Mouse (Mus musculus) urinary bladder, postnatal 25 days (tissue): ENCODE data around the gene Ccser1.

Experiments used
- DNase-seq: peaks from one replicate; pipeline ENCODE4 v3.0.0; 2022; ENCODE audit warnings: low spot score

Ccser1 gene

GRCm38 (mm10) chr6:61179949-61180755 is at the start of gene Ccser1:
Gene Ccser1 (plus strand): TSS chr6:61180324.
- peak; percentile 62 for DNase-seq

- no peak for DNase-seq
Observed at GRCm38 (mm10) chr6:61136436-61136835, 43.7 kb upstream of the Ccser1 start.

GRCm38 (mm10) chr6:61143031-61143430 is 37.1 kb upstream of the Ccser1 start:
- no peak for DNase-seq

GRCm38 (mm10) chr6:61152924-61153323 is 27.2 kb upstream of the Ccser1 start:
- DNase-seq = no peak

DNA sequence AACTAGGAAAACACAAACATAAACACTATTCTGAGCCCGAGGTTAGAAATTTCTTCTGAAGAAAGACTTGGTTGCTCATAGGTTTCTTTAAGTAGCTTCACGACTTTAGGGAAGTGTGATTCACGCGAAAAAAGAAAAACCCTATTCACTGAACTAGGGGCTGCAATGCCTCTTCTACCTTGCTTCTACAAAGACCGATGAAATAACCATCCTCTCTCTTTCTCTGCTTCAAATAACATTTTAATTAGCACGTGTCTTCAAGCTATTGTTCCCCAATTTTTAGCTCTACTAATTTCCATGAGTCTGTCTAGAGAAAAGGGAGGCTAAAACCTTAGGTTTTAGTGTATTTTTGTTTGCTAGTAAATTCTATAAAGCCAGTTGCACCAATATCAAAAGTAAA is 25.5 kb upstream of the Ccser1 start:
- DNase-seq = no peak

GRCm38 (mm10) chr6:61155059-61155629 is 25.0 kb upstream of the Ccser1 start:
- no peak for DNase-seq

DNA sequence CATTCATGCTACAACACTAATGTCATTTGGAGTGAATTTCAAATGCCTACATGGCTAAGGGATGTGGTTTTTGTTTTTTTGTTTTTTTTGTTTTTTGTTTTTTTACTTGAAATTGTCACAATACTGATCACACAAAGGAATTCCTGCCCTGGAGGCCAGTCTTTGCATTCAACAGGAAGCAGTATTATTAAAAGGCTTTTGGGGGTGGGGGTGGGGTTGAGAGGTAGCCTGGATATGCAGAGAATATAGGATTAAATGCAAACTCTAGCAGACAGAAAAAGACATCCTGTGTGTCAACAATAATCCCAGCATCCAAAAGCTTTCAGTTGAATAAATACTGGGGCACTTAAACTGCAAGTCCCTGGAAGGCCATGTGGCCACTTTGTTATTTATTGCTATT is 24.4 kb upstream of the Ccser1 start:
- DNase-seq = no peak

GRCm38 (mm10) chr6:61162117-61162516 is 18.0 kb upstream of the Ccser1 start:
- DNase-seq = no peak

DNA sequence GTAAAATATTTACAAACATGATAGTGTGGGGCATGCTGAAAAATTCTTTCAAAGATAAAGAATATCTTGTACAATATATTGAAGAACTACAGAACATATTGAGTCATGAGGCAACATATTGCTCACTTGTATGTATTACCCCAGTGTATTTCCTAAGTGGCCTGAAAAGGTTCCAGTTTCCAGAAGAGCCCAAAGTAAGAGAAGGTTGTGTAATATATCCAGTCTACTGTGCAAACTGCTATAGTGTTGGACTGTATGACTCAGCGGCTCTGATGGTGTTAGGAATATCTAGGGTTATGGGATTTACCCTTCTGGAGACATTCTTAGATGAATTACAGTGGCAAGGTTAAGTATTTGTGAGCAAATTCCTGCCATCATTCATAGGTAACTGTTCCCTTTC is 13.2 kb upstream of the Ccser1 start:
- DNase-seq = no peak

- DNase-seq = no peak
Observed at GRCm38 (mm10) chr6:61176126-61176525, 4.0 kb upstream of the Ccser1 start.

- no peak for DNase-seq
Observed at GRCm38 (mm10) chr6:61177476-61177875, 2.6 kb upstream of the Ccser1 start.

- no peak for DNase-seq
Observed at GRCm38 (mm10) chr6:61179641-61179948, 529 bp upstream of the Ccser1 start.

DNA sequence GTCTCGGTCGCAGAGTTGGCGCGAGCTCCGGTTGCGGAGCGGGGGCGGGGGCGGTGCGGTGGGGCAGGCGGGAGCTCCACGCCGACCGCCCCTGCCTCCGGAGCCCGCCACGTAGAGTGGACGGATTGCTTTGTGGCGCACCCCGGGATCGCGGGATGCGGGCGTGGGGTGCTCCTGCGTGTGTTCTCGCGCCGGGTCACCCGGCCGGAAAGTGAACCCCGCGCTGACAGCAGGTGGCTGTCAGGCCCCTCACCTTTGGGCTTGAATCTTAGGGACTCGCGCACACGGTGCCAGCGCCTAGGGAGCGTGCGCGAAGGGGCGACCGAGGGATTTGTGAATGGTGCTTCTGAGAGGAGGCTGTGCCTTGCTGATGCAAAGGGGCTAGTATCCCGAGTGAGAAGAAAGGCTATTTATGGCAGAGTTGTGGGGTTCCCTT is 650 bp downstream of the Ccser1 start:
- DNase-seq = peak; percentile 31

GRCm38 (mm10) chr6:61189029-61189428 is 8.9 kb downstream of the Ccser1 start:
- no peak for DNase-seq

GRCm38 (mm10) chr6:61191597-61192386 is 11.7 kb downstream of the Ccser1 start:
- DNase-seq = no peak

GRCm38 (mm10) chr6:61203344-61203743 is 23.2 kb downstream of the Ccser1 start:
- no peak for DNase-seq

DNA sequence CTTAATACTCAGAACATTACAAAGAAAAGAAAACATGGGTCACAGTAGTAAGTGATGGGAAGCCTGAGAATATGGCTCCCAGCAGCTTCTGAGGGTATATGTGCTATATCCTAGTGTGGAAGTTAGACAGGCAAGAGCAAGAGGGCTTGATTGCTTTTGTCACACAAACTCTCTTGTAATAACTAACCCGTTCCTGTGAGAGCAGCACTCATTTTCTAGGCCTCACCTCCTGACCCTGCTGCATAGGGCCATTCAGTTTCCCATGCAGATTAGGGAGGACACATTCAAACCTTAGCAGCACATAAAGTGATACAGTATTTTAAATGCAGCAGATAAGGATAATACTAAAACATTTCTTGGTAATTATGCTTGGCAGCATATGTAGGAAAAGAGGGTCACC is 25.9 kb downstream of the Ccser1 start:
- DNase-seq = no peak

DNA sequence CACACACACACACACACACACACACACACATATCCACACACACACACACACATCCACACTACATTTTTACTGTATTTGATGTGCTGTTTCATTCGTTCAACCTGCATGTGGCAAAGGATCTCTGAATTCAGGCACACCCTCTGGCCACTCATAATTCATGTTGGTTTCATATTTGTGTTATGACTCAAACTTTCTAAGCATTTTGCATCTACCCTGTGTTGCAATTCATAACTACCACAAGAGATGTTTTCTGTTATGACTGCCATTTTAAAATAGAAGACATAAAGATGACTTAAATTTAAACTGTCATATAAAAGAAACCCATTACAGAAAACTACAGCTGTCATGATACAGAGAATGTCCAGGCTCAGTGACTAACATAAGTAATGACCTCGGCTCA is 26.5 kb downstream of the Ccser1 start:
- DNase-seq = no peak

DNA sequence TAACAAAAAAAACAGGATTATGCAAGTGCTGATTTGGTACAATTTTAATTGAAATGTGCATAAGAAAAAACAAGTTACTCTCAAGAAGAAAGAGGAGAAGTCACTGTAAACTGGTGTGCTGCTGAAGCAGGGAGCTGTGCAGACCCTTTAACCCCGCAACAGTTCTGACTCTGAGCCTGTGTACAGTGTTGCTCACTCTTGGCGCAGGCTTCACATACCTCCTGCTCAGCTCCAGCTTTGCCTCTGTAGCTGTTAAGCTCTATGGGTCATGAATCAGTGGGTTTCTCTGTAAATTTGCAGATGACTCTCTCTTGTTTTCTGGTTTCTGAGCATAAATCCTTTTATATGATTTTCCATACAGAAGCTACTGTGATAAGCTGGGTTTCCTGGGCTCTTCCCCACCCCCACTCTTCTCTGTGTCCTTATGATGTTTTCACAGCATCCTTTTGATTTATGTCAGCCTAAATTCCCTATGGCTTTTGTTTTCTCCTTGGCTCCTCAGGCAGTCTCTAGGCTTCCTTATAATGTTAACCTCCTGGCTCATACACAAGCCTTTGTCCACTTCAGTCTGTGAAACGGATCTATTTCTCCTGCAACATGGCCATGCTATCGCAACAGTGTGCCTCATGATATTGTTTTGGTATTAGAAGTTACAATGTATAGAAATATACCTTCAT is 30.1 kb downstream of the Ccser1 start:
- DNase-seq = no peak

DNA sequence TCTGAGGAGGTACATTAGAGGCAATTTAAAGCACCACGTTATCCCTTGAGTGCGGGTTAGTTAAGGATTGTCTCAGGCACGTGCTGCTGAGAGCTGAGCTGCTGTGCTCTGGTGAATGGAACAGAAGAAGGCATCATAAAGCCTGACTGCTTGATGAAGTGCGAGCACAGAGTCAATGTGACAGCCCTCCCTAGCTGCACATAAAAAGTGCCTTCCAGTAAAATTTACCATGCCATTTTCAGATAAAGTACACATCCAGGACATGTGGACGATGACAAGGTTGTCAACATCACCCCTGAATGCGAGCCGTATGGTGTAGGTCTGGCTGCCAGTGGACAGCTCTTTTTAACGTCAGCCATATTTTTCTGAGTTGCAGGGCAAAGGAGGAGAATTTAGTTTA is 35.6 kb downstream of the Ccser1 start:
- no peak for DNase-seq

DNA sequence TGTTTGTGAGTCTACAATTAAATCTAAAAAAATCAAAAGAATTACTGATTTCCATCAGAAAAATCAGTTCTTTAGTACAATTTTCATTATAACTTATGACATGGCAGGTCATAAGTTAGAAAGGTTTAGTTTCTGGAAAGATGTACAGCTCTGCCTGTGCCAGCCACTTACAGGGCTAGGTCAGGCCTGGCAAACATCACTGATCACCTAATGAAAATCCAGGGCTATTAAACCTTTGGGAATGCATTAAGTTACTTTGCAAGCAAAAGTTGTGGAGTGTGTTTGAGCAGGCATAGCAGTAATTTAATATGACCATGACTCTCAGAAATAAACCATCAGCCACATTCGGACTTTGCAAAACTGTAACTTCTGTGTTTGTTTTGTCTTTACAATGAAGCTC is 36.4 kb downstream of the Ccser1 start:
- DNase-seq = no peak

GRCm38 (mm10) chr6:61217717-61218116 is 37.6 kb downstream of the Ccser1 start:
- DNase-seq = no peak

GRCm38 (mm10) chr6:61223563-61223962 is 43.4 kb downstream of the Ccser1 start:
- no peak for DNase-seq
